Mouse (Mus musculus) forebrain, embryonic 16.5 days (tissue): ENCODE measurements around the gene Gm3417. TPM values are rescaled to one million over a fixed set of nuclear protein-coding genes. Genes with fewer than 3 reads are reported as not detected.
"Not testable (repeated sequence)": the region's sequence is repeated elsewhere in the genome, so short reads cannot be mapped to it uniquely, and the experiment has no call there.

Experiments used
- ATAC-seq: fragments of 200-750 bp; cut with Nextera tagmentation; 2 replicates; pipeline ENCODE4 v1.8.0; 2017; ENCODE audit warnings: mild to moderate bottlenecking, moderate library complexity
- H3K27ac ChIP-seq: fragments of 300-500 bp; sonication (generic); 2 replicates; pipeline ENCODE4 v1.5.1; 2014; ENCODE audit warnings: low read length, control low read depth
- H3K27me3 ChIP-seq: fragments of 300-500 bp; sonication (generic); replicated peaks from 2 replicates; pipeline ENCODE4 v1.6.1; 2014; ENCODE audit warnings: low read length; ENCODE audit not compliant: control insufficient read depth, insufficient read depth
- H3K36me3 ChIP-seq: fragments of 300-500 bp; sonication (generic); 2 replicates; pipeline ENCODE4 v1.6.1; 2014; ENCODE audit not compliant: control insufficient read depth, insufficient read depth
- H3K4me1 ChIP-seq: fragments of 300-500 bp; sonication (generic); replicated peaks from 2 replicates; pipeline ENCODE4 v1.6.1; 2014; ENCODE audit warnings: low read length; ENCODE audit not compliant: control insufficient read depth, insufficient read depth
- H3K4me2 ChIP-seq: fragments of 300-500 bp; sonication (generic); 2 replicates; pipeline ENCODE4 v1.6.1; 2014; ENCODE audit warnings: mild to moderate bottlenecking, low read length, control low read depth
- H3K4me3 ChIP-seq: fragments of 300-500 bp; sonication (generic); replicated peaks from 2 replicates; pipeline ENCODE4 v1.5.1; 2014; ENCODE audit warnings: mild to moderate bottlenecking, low read length, control low read depth
- H3K9ac ChIP-seq: fragments of 300-500 bp; sonication (generic); replicated peaks from 2 replicates; pipeline ENCODE4 v1.6.1; 2014; ENCODE audit warnings: low read depth, low read length, control low read depth
- H3K9me3 ChIP-seq: fragments of 300-500 bp; sonication (generic); 2 replicates; pipeline ENCODE4 v1.6.1; 2016; ENCODE audit warnings: low read length; ENCODE audit not compliant: control insufficient read depth
- WGBS: fragments of 180-500 bp; shearing (Covaris S2); extraction: QIAGEN DNeasy Blood & Tissue Kit; methylation state at CpG from one replicate; pipeline ENCODE4 v1.1.7; 2014; 5-methylcytosine and 5-hydroxymethylcytosine counted together
- polyA plus RNA-seq: library from polyadenylated mRNA; unstranded; fragments of >200 nt; fragmentation: Nextera tagmentation; extraction: Ambion mirVana; gene quantifications from 2 replicates; pipeline ENCODE4 v1.2.1, GENCODE M21; 2015

Gene Gm3417
- 0.47 and 0.86 TPM in 2 replicates for polyA plus RNA-seq

DNA sequence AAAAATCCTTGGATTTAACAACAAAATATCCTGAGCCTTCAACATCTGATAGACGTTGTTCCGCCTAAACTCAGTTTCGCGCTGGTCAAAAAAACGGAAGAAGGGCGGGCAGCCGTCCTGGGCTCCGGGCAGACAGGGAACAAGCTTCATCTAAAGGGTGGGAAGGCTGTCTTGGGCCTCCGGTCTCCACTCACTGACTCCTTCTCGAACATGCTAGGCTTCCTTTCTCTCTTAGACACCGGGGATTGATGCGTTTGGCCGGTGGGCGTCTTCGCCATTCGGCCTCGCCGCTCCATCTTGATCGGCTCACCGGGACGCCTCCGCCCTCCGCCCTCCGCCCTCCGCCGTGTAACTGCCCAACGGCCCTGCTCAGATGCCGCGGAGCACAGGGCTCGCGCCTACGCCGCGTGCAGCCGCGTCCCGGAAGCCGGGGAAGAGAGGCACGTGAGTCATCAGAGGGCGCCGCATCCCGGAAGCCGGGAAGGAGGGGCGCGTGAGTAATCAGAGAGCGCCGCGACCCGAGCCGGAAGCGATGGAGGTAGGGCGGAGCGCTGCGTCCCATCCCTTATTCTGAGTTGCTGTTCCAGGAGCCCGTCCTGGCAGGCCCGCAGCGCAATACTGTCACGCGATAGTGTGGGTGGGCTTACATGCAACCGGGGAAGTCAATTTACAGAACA lies at the start of gene Gm3417, which contains the start of gene 9030025P20Rik:
Gm3417 (minus strand) TSS at position 429 of the 677 bp plus-strand sequence.
9030025P20Rik (plus strand) TSS at position 107 of the 677 bp plus-strand sequence.
- no CpG with 5 or more reads among the region's 60 CpGs for WGBS
- H3K36me3 ChIP-seq, H3K9me3 ChIP-seq, H3K4me1 ChIP-seq, H3K27me3 ChIP-seq, H3K27ac ChIP-seq, H3K4me2 ChIP-seq, H3K4me3 ChIP-seq, H3K9ac ChIP-seq: not testable (repeated sequence)
- ATAC-seq: peak; percentile 99

DNA sequence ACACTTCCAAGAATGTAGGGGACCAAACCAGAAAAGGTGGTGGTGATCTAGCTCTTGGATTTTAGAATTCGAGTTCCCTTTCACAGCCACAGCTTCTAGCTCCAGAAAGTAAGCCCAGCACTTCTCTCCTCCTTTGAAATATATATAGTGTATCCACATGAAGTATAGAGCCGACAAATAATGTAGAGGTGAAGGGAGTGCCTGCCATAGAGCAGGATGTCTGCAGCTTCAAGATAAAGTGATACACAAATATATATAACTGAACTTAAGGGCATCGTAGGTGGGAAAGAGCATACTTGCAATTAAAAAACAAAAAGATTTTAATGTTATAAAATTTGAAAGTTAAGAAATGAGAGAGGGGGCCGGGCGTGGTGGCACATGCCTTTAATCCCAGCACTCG lies 46.9 kb upstream of the Gm3417 start:
- not testable (repeated sequence) for H3K36me3 ChIP-seq, H3K27me3 ChIP-seq, H3K9ac ChIP-seq, ATAC-seq, H3K27ac ChIP-seq, H3K4me3 ChIP-seq, H3K4me2 ChIP-seq, H3K9me3 ChIP-seq, H3K4me1 ChIP-seq
- no CpG with 5 or more reads among the region's 6 CpGs for WGBS

- H3K9me3 ChIP-seq, H3K4me1 ChIP-seq, H3K4me3 ChIP-seq, H3K27ac ChIP-seq, H3K36me3 ChIP-seq, H3K9ac ChIP-seq, H3K27me3 ChIP-seq, H3K4me2 ChIP-seq: not testable (repeated sequence)
- ATAC-seq: peak; percentile 94
- WGBS: no CpG with 5 or more reads among the region's 48 CpGs
These were observed 46.1 kb upstream of the Gm3417 start for GRCm38 (mm10) chr17:15024502-15025193.

DNA sequence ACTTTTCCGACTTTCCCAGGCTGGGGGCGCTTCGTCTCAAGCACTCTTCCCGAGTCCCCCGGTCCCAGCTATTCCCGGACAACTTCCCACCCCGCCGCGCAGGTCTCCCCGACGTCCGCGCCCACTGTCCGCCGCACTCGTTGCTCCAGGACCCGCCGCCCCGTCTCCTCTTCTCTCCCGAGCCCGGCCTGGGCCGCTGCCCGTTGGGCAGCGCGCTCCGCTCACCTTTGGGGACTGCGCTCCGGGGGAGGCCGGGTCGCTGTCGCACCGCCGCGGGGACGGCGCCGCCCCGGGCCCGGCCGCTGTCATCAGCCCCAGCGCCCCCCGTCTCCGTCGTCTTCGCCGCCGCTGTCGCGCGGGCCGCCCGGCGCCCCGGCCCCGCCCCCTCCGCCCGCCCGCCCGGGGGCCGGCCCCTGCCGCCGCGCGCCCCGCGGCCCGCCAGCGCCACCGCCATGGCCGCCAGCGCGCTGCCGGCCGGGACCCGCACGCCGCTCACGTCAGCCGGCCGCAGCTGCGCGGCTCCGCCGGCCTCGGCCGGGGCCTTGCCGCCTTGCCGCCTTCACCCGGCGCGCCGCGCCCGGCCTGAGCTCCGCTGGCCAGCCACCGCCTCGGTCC lies 45.4 kb upstream of the Gm3417 start:
- not testable (repeated sequence) for H3K9me3 ChIP-seq, H3K27ac ChIP-seq, H3K4me2 ChIP-seq, H3K36me3 ChIP-seq, H3K27me3 ChIP-seq, H3K9ac ChIP-seq, H3K4me1 ChIP-seq, H3K4me3 ChIP-seq
- ATAC-seq: peak; percentile 72
- no CpG with 5 or more reads among the region's 97 CpGs for WGBS

DNA sequence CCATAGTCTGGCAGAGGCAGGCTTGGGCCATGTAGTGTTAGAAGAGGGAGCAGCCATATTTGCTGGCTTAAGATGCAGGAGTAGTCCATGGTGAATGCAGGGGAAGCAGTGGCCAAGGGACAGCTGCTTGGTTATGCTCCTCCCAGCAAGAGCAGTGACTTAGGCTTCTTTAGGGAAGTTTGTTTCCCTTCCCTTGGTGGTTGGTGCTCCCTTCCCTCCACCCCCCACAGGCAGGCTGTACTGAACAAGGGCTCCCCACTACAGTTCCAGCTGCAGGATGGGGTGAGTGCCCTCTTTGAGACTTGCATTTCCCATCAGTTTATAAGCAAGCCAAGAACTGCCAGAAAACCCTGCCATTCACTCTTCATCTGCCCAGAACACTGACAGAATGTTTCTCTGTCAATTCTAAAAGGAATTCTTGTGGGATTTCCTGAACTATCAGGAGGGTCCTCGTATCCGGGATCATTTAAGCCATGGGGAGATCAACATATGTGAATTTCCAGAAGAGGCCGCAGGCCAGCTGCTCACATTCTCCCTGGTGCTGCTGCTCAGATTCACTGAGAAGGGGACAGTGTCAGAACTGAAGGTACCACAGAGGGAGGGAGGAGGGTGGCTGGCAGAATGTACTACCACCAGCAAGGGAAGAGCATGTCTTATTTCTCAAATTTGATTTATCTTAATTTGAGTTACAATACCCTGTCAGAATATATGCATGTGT lies 43.1 kb upstream of the Gm3417 start:
- H3K9me3 ChIP-seq, H3K27me3 ChIP-seq, ATAC-seq, H3K4me3 ChIP-seq, H3K27ac ChIP-seq, H3K36me3 ChIP-seq, H3K4me1 ChIP-seq, H3K9ac ChIP-seq, H3K4me2 ChIP-seq: not testable (repeated sequence)
- WGBS: 88% methylated on average over 3 of the region's 3 CpGs

- not testable (repeated sequence) for H3K4me3 ChIP-seq, H3K27me3 ChIP-seq, H3K4me2 ChIP-seq, H3K27ac ChIP-seq, H3K4me1 ChIP-seq, H3K36me3 ChIP-seq, H3K9me3 ChIP-seq, H3K9ac ChIP-seq
- peak; percentile 99 for ATAC-seq
- no CpG with 5 or more reads among the region's 60 CpGs for WGBS
These were observed 31.3 kb upstream of the Gm3417 start, which contains the start of gene Gm3435 for GRCm38 (mm10) chr17:15009706-15010413. Gene Gm3435 (plus strand): TSS chr17:15010176.

DNA sequence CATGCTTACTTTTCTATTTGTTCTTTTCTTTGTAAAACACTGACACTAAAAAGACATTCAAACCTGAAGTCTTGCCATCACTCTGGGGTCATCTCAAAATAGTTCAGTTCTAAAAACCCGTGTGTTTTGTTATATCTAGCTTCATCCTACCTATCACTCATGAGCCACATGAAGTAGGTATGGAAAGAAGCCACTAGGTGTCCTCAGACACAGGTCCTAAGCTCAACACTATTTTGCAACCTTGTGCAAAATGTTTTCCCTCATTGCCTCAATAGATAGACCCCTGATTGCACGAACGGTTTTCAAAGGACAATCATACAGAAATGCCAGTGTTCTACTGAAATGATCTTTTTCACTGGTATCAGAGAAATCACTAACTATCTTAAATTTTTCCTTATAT lies 30.5 kb upstream of the Gm3417 start:
- not testable (repeated sequence) for H3K27me3 ChIP-seq, H3K36me3 ChIP-seq, H3K27ac ChIP-seq, H3K9ac ChIP-seq, H3K4me2 ChIP-seq, H3K4me1 ChIP-seq, H3K4me3 ChIP-seq, ATAC-seq, H3K9me3 ChIP-seq
- WGBS: no CpG with 5 or more reads among the region's 3 CpGs

DNA sequence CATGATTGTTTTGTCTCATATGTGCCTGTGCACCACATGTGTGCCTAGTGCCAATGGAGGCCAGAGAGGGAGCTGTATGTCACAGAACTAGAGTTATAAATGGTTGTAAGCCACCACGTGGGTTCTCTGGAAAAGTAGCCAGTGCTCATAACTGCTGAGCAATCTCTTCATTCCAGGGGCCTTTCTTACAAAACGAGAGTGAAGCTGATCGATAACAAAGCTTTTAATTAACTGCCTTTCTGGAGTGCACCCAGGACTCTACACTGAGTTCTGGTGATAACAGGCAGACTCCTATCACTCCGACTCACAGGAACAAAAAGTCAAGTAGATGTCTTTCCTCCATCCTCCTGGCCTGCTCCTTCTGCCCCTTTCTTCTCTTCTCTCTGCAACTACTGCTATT lies 21.5 kb upstream of the Gm3417 start:
- H3K4me2 ChIP-seq, ATAC-seq, H3K36me3 ChIP-seq, H3K27ac ChIP-seq, H3K27me3 ChIP-seq, H3K4me3 ChIP-seq, H3K9ac ChIP-seq, H3K4me1 ChIP-seq, H3K9me3 ChIP-seq: not testable (repeated sequence)
- no CpG with 5 or more reads among the region's 4 CpGs for WGBS

GRCm38 (mm10) chr17:14994140-14994539 lies 15.6 kb upstream of the Gm3417 start:
- not testable (repeated sequence) for H3K9ac ChIP-seq, H3K9me3 ChIP-seq, H3K36me3 ChIP-seq, H3K4me1 ChIP-seq, ATAC-seq, H3K27ac ChIP-seq, H3K4me2 ChIP-seq, H3K27me3 ChIP-seq, H3K4me3 ChIP-seq
- no CpG with 5 or more reads among the region's 5 CpGs for WGBS
